Mouse (Mus musculus) liver, adult (tissue): ENCODE data around the gene BC048562.

Experiments used
- GATA4 ChIP-seq: IDR thresholded peaks from 2 replicates; pipeline ENCODE4 v1.6.1; 2014; ENCODE audit warnings: mild to moderate bottlenecking, low read length; ENCODE audit not compliant: insufficient replicate concordance

The BC048562 gene

GRCm38 (mm10) chr9:108460319-108461178 lies 24.3 kb downstream of the BC048562 start, which contains the start of gene Ccdc71:
Gene Ccdc71 (plus strand): TSS chr9:108460527.
- 0 out of 2 replicates have a peak, but pooled peaks have one; percentile 1 for TF ChIP-seq GATA4

- TF ChIP-seq GATA4, result no peak
Observed at GRCm38 (mm10) chr9:108461181-108461631, 24.9 kb downstream of the BC048562 start, which contains the start of gene Klhdc8b. Gene Klhdc8b (minus strand): TSS chr9:108461581.

- TF ChIP-seq GATA4, result no peak
Observed at GRCm38 (mm10) chr9:108461675-108462074, 25.4 kb downstream of the BC048562 start.

DNA sequence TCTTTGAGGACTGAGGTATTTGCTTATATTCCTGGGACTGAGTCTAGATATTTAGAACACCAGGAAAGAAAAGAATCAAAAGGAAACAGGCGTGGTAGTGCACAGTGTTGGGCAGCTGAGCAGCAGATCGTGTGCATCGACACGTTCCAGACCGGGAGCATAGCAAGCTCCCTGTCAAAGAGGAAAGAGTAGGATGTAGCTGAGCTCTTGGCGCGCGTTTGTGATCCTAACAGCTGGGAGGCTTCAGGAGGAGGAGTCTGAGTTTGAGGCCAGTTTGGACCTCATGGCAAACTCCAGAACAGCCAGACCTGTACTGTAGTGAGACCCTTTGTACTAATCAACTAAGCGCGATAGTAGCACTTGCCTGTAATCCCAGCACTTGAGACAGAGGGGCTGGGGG lies 25.9 kb downstream of the BC048562 start:
- no peak for TF ChIP-seq GATA4

DNA sequence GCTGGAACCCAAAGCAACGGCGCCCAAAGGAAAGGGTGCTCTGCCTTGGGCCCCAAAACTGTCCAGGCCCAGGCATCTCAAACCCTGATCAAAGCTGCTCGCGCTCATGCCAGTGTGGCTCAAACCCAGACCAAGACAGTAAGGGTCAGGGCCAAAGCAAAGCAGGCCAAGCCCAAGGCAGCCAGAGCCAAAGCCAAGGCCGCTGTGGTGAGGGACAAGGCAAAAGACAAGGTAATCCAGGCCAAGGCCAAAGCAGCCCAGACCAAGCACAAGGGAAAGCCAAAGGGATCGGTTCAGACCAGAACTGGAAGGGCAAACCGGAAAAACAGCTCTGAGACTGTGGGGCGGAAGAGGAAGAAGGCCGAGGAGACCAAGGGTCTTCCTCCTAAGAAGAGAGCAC lies 27.4 kb downstream of the BC048562 start:
- TF ChIP-seq GATA4, result no peak

- no peak for TF ChIP-seq GATA4
Observed at GRCm38 (mm10) chr9:108466219-108466618, 29.9 kb downstream of the BC048562 start.

DNA sequence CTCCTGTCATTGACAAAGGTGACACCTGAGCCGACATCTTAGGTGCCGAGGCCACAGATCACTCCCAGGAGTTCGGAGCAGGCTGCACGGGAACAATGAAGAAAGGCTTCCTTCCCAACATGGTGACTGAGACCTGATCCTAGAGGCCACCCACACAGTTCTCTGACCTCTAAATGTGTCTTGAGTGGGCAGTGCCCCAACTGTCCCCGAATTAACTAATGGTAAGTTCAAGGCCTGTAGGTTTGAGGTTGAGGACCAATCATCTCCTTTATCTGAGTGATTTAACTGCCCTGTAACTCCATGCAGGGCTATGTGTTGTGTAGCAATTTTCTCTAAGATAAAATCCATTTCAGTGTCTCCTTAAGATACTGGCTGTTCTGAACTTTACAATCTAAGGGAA lies 33.1 kb downstream of the BC048562 start:
- TF ChIP-seq GATA4, result no peak

GRCm38 (mm10) chr9:108469845-108470244 lies 33.6 kb downstream of the BC048562 start:
- no peak for TF ChIP-seq GATA4

DNA sequence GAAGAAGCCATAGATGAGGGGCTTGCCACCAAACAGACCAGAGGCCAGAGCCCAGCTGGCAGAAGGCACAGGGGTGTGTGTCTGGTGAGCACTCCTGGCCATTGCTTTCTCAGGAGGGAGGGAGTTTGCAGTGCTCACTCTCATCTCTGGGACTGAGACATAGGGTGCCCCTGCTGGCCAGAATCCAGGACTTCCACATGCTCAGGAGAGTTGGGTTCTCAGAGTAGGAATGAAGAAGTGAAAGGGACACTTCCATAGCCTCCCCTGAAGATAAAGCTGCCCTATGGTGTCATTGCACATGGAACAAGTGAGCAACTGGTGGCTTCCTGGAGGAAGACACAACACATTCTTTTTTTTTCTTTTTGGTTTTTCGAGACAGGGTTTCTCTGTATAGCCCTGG lies 38.2 kb downstream of the BC048562 start:
- no peak for TF ChIP-seq GATA4

- TF ChIP-seq GATA4, result peak; percentile 26; the same call in 1 of the 2 replicates
Observed at GRCm38 (mm10) chr9:108478638-108479156, 42.4 kb downstream of the BC048562 start.

- no peak for TF ChIP-seq GATA4
Observed at GRCm38 (mm10) chr9:108479241-108479640, 43.0 kb downstream of the BC048562 start.

- no peak for TF ChIP-seq GATA4
Observed at GRCm38 (mm10) chr9:108479721-108480351, 43.6 kb downstream of the BC048562 start, which contains the start of gene Lamb2. Gene Lamb2 (plus strand): TSS chr9:108479736.

- no peak for TF ChIP-seq GATA4
Observed at GRCm38 (mm10) chr9:108480813-108481519, 44.7 kb downstream of the BC048562 start.

GRCm38 (mm10) chr9:108481520-108482210 lies 45.4 kb downstream of the BC048562 start:
- TF ChIP-seq GATA4, result no peak
